7 mouse cellular contexts compared by ENCODE assay signal in genomic region chr6:72956199-72957092, GRCm38 (mm10). TPM values are rescaled to one million over a fixed set of nuclear protein-coding genes. Genes with fewer than 3 reads are reported as not detected.
DNase-seq lines count a peak whose midpoint lies in the region; TF ChIP-seq lines count a peak whose summit lies in the region.

No protein-coding gene starts in this region.

- H3K9me3 ChIP-seq in heart, embryonic 10.5 days = no peaks in the 10 kb centered on the region
- H3K9me3 ChIP-seq in megakaryocyte, embryonic 14.5 days = no peaks in the 10 kb centered on the region

- WGBS in heart, embryonic 10.5 days = 4% methylated on average over 15 of the region's 15 CpGs

- DNase-seq in ES-CJ7 (ENCODE audit: low read depth, low spot score) = peak; percentile 93
- peak; percentile 87 for DNase-seq in heart, embryonic 10.5 days (ENCODE audit: low spot score)
- peak; percentile 15 to 39 for DNase-seq in kidney, postnatal 36 days
- DNase-seq in spleen, adult 12 weeks (ENCODE audit: low spot score) = peak; percentile 35

- H3K4me1 ChIP-seq in cortical plate, adult 2 months (ENCODE audit: control insufficient read depth, insufficient read depth, low read length) = no peaks in the 10 kb centered on the region
- peaks cover 19% of the 10 kb centered on the region for H3K4me1 ChIP-seq in heart, embryonic 10.5 days
- H3K4me1 ChIP-seq in megakaryocyte, embryonic 14.5 days = peaks cover 44% of the 10 kb centered on the region

- peak overlapping the region; percentile 1; the same call in 1 of the 2 replicates for H3K27ac ChIP-seq in cortical plate, adult 2 months (ENCODE audit: insufficient read depth, low read length)
- H3K27ac ChIP-seq in heart, embryonic 10.5 days = peak overlapping the region; percentile 74

- H3K79me3 ChIP-seq in C2C12 (ENCODE audit: low read depth) = peaks cover 6% of the 10 kb centered on the region

- peaks cover 7% of the 10 kb centered on the region for H3K36me3 ChIP-seq in C2C12 (ENCODE audit: control insufficient read depth, insufficient read depth)
- H3K36me3 ChIP-seq in heart, embryonic 10.5 days = no peaks in the 10 kb centered on the region
- H3K36me3 ChIP-seq in megakaryocyte, embryonic 14.5 days (replicated peaks; ENCODE audit: low read length) = no peaks in the 10 kb centered on the region

- peak overlapping the region; percentile 74 for H3K4me3 ChIP-seq in C2C12 (ENCODE audit: insufficient read depth, poor library complexity, severe bottlenecking)
- peak overlapping the region; percentile 99 for H3K4me3 ChIP-seq in cortical plate, adult 2 months (ENCODE audit: insufficient read depth, low read length)
- H3K4me3 ChIP-seq in heart, embryonic 10.5 days = peak overlapping the region; percentile 95
- peak overlapping the region; percentile 88 for H3K4me3 ChIP-seq in megakaryocyte, embryonic 14.5 days (replicated peaks)

- TF ChIP-seq POLR2A in cortical plate, adult 2 months (IDR thresholded peaks at IDR 0.05; ENCODE audit: extremely low read depth, insufficient read depth, low read length) = peak; percentile 53

- H3ac ChIP-seq in C2C12 (ENCODE audit: control insufficient read depth, insufficient read length, low read depth) = peak overlapping the region; percentile 86

- no peak for TF ChIP-seq CTCF in C2C12 (IDR thresholded peaks at IDR 0.05; ENCODE audit: control insufficient read depth, insufficient read depth, insufficient read length)
- TF ChIP-seq CTCF in cortical plate, adult 2 months (IDR thresholded peaks at IDR 0.05; ENCODE audit: extremely low read depth, insufficient read depth, low read length) = no peak

- no peaks in the 10 kb centered on the region for H3K27me3 ChIP-seq in C2C12 (ENCODE audit: control insufficient read depth, insufficient read depth, insufficient read length)
- no peaks in the 10 kb centered on the region for H3K27me3 ChIP-seq in heart, embryonic 10.5 days (ENCODE audit: insufficient read depth, poor library complexity, severe bottlenecking)
- peaks cover 6% of the 10 kb centered on the region for H3K27me3 ChIP-seq in megakaryocyte, embryonic 14.5 days (replicated peaks)

- H3K79me2 ChIP-seq in C2C12 (ENCODE audit: control insufficient read depth, insufficient read depth) = peaks cover 25% of the 10 kb centered on the region

TF ChIP-seq in C2C12, 6 proteins besides CTCF, POLR2A, EP300 and RAD21:
- no peak for TF ChIP-seq FOSL1 (IDR thresholded peaks at IDR 0.05; ENCODE audit: insufficient read depth, low read length, poor library complexity, severe bottlenecking)
- no peak for TF ChIP-seq MYOD1 (IDR thresholded peaks at IDR 0.05; ENCODE audit: control insufficient read depth, insufficient read length, low read depth)

RNA-seq across cellular contexts. Expression of gene Tmsb10, which starts 2.1 kb away (rescaled TPM):
- 3,526 TPM for polyA plus RNA-seq in C2C12 (2012; fragmentation: generic; extraction: Trizol)
- 462 and 568 TPM in 2 replicates for polyA plus RNA-seq in cortical plate, adult 2 months (2012; rRNA removed)
- 1,830 and 2,375 TPM in 2 replicates for polyA plus RNA-seq in heart, embryonic 10.5 days (2016; fragmentation: Nextera tagmentation; extraction: Ambion mirVana)
- 60.6 and 494 TPM in 2 replicates for polyA plus RNA-seq in megakaryocyte, embryonic 14.5 days (2012; ENCODE audit: insufficient read depth, low replicate concordance)

RNA-seq across cellular contexts. Expression of gene Kcmf1, which starts 56.7 kb away (rescaled TPM):
- 56.7 TPM for polyA plus RNA-seq in C2C12 (2012; fragmentation: generic; extraction: Trizol)
- 80.4 and 87.7 TPM in 2 replicates for polyA plus RNA-seq in cortical plate, adult 2 months (2012; rRNA removed)
- 37.4 and 37.7 TPM in 2 replicates for polyA plus RNA-seq in heart, embryonic 10.5 days (2016; fragmentation: Nextera tagmentation; extraction: Ambion mirVana)
- 10.2 and 91.5 TPM in 2 replicates for polyA plus RNA-seq in megakaryocyte, embryonic 14.5 days (2012; ENCODE audit: insufficient read depth, low replicate concordance)

Comparison
In these comparisons a context has a peak if more than half of its experiments do, and no peak if none do; other contexts are left out.
1. Peak in every context shown above with its lines: DNase-seq, H3K4me3 ChIP-seq and H3K27ac ChIP-seq.
2. DNase-seq: peak in every context shown above with its lines; median percentile 93 in ES-CJ7; 87 in heart, embryonic 10.5 days; 35 in spleen, adult 12 weeks; 27 in kidney, postnatal 36 days.